Mouse (Mus musculus) liver, embryonic 14.5 days (tissue): ENCODE measurements around the gene Tbccd1. TPM values are rescaled to one million over a fixed set of nuclear protein-coding genes. Genes with fewer than 3 reads are reported as not detected.
A peak's percentile ranks its signal among the peaks of the same experiment; 100 is the strongest.

Source experiments
- ATAC-seq: fragments of 200-750 bp; cut with Nextera tagmentation; 2 replicates; pipeline ENCODE4 v1.8.0; 2017; ENCODE audit warnings: moderate number of reproducible peaks, mild to moderate bottlenecking, moderate library complexity; ENCODE audit not compliant: insufficient read depth
- DNase-seq, 3 experiments: peaks; one replicate each; pipeline ENCODE4 v3.0.0-alpha.2; 2012 to 2013; ENCODE audit warnings: low read depth in 3 of 3, low spot score in 3 of 3
- H3K27ac ChIP-seq: fragments of 300-500 bp; sonication (generic); 2 replicates; pipeline ENCODE4 v1.5.1; 2014; ENCODE audit warnings: moderate library complexity, mild to moderate bottlenecking, control low read depth, inconsistent platforms
- H3K27me3 ChIP-seq: fragments of 300-500 bp; sonication (generic); 2 replicates; pipeline ENCODE4 v1.6.1; 2014; ENCODE audit warnings: mild to moderate bottlenecking, low read length, moderate library complexity; ENCODE audit not compliant: control insufficient read depth, insufficient read depth
- H3K36me3 ChIP-seq: fragments of 300-500 bp; sonication (generic); replicated peaks from 2 replicates; pipeline ENCODE4 v1.6.1; 2014; ENCODE audit warnings: low read depth; ENCODE audit not compliant: control insufficient read depth, insufficient read depth
- H3K4me1 ChIP-seq, 2 experiments: fragments of 200-500 bp in 1 of 2; fragments of 300-500 bp in 1 of 2; sonication (generic) in 1 of 2; replicated peaks; 2 replicates each; pipeline ENCODE4 v1.6.1; 2012 to 2014; ENCODE audit warnings: antibody characterized with exemption in 1 of 2, inconsistent platforms in 1 of 2, low read length in 1 of 2; ENCODE audit not compliant: control insufficient read depth in 2 of 2, insufficient read depth in 2 of 2
- H3K4me2 ChIP-seq: fragments of 300-500 bp; sonication (generic); 2 replicates; pipeline ENCODE4 v1.6.1; 2014; ENCODE audit warnings: low read depth, mild to moderate bottlenecking, control low read depth, moderate library complexity
- H3K4me3 ChIP-seq, 2 experiments: fragments of 200-500 bp in 1 of 2; fragments of 300-500 bp in 1 of 2; sonication (generic) in 1 of 2; 2 replicates each; pipeline ENCODE4 v1.5.1; 2012 to 2014; ENCODE audit warnings: low read depth in 2 of 2, low read length in 2 of 2, mild to moderate bottlenecking in 2 of 2, control low read depth in 1 of 2, inconsistent platforms in 1 of 2, moderate library complexity in 1 of 2; ENCODE audit not compliant: insufficient read depth in 1 of 2
- H3K9ac ChIP-seq: fragments of 300-500 bp; sonication (generic); replicated peaks from 2 replicates; pipeline ENCODE4 v1.6.1; 2014; ENCODE audit warnings: mild to moderate bottlenecking, control low read depth, moderate library complexity
- H3K9me3 ChIP-seq: fragments of 300-500 bp; sonication (generic); 2 replicates; pipeline ENCODE4 v1.6.1; 2016; ENCODE audit warnings: low read length, mixed read lengths; ENCODE audit not compliant: control insufficient read depth
- CTCF ChIP-seq: IDR thresholded peaks from 2 replicates; pipeline ENCODE4 v1.5.1; 2016; ENCODE audit warnings: antibody characterized with exemption, low read depth, control low read depth
- EP300 ChIP-seq: IDR thresholded peaks from 2 replicates; pipeline ENCODE4 v1.6.1; 2016; ENCODE audit warnings: antibody characterized with exemption, low read depth
- WGBS: fragments of 180-500 bp; shearing (Covaris S2); extraction: QIAGEN DNeasy Blood & Tissue Kit; methylation state at CpG from one replicate; pipeline ENCODE4 v1.1.7; 2014; ENCODE audit not compliant: insufficient replicate concordance; 5-methylcytosine and 5-hydroxymethylcytosine counted together
- polyA plus RNA-seq, 2 experiments: library from polyadenylated mRNA; depleted of rRNA in 1 of 2; stranded (reverse) in 1 of 2; unstranded in 1 of 2; fragments of >200 nt; fragmentation: Nextera tagmentation in 1 of 2; extraction: Ambion mirVana in 1 of 2; gene quantifications; 2 replicates each; pipeline versions ENCODE4 v1.2.1 to v1.2.3; 2012 to 2014

The Tbccd1 gene
- polyA plus RNA-seq, 2 experiments = 23.5 to 25.6 TPM

- DNase-seq = no peak
- peak; percentile 22; the same call in 1 of the 2 replicates for ATAC-seq
- Histone ChIP-seq H3K9ac (no peak overlapping the region), H3K4me3 (0 out of 4 replicates have a peak overlapping the region, but pooled peaks of 1 of the 2 experiments have one; percentile 16), H3K9me3 (no peaks in the 10 kb centered on the region), H3K4me2 (no peak overlapping the region; the same call in 1 of the 2 replicates), H3K4me1 (peaks cover 0 to 8% of the 10 kb centered on the region in 2 experiments; a peak in 2 of 4 replicates), H3K27ac (no peak overlapping the region), H3K27me3 (no peaks in the 10 kb centered on the region), H3K36me3 (no peaks in the 10 kb centered on the region; the same call in 1 of the 2 replicates)
- 59% methylated on average over 8 of the region's 8 CpGs for WGBS
- TF ChIP-seq EP300 (no peak), CTCF (no peak)
These were observed 36.6 kb upstream of the Tbccd1 start for GRCm38 (mm10) chr16:22894095-22894494.

GRCm38 (mm10) chr16:22891733-22892154 lies 34.3 kb upstream of the Tbccd1 start:
- peak; percentile 34 to 36 (median 35) for DNase-seq
- no peak overlapping the region for H3K4me2 ChIP-seq
- peak overlapping the region; percentile 23 for H3K27ac ChIP-seq
- no peak overlapping the region; the same call in 1 of the 2 replicates for H3K9ac ChIP-seq
- no peaks in the 10 kb centered on the region; the same call in 1 of the 2 replicates for H3K36me3 ChIP-seq
- no peaks in the 10 kb centered on the region for H3K27me3 ChIP-seq
- no peaks in the 10 kb centered on the region for H3K9me3 ChIP-seq
- ATAC-seq = peak; percentile 68
- WGBS = 65% methylated on average over 8 of the region's 8 CpGs
- peak overlapping the region; percentile 45 for H3K4me3 ChIP-seq
- H3K4me1 ChIP-seq = peaks cover 0 to 17% of the 10 kb centered on the region in 2 experiments; a peak in 3 of 4 replicates
- TF ChIP-seq CTCF = no peak
- 0 out of 2 replicates have a peak, but pooled peaks have one; percentile 12 for TF ChIP-seq EP300

GRCm38 (mm10) chr16:22890683-22891510 lies 33.4 kb upstream of the Tbccd1 start, which contains the start of gene Ahsg:
TSS of gene Ahsg (plus strand) at chr16:22891277.
- H3K27me3 ChIP-seq = no peaks in the 10 kb centered on the region
- H3K4me3 ChIP-seq = peak within 1 kb of the TSS; percentile 45
- H3K27ac ChIP-seq = peak within 1 kb of the TSS; percentile 23
- no peak within 1 kb of the TSS for H3K4me2 ChIP-seq
- ATAC-seq = no peak
- TF ChIP-seq CTCF = no peak
- no peak for TF ChIP-seq EP300
- peak within 1 kb of the TSS; percentile 40 for H3K9ac ChIP-seq
- H3K4me1 ChIP-seq = peaks cover 0 to 17% of the 10 kb centered on the region in 2 experiments; a peak in 3 of 4 replicates
- no peak for DNase-seq
- WGBS = 24% methylated on average over 11 of the region's 11 CpGs
- H3K36me3 ChIP-seq = no peaks in the 10 kb centered on the region; the same call in 1 of the 2 replicates
- H3K9me3 ChIP-seq = no peaks in the 10 kb centered on the region

GRCm38 (mm10) chr16:22889716-22890115 lies 32.2 kb upstream of the Tbccd1 start:
- no peak for ATAC-seq
- 33% methylated on average over 8 of the region's 8 CpGs for WGBS

GRCm38 (mm10) chr16:22888835-22889234 lies 31.4 kb upstream of the Tbccd1 start:
- H3K27me3 ChIP-seq = no peaks in the 10 kb centered on the region
- no peak for ATAC-seq
- H3K4me3 ChIP-seq = no peak overlapping the region
- H3K27ac ChIP-seq = no peak overlapping the region
- no peak overlapping the region for H3K4me2 ChIP-seq
- TF ChIP-seq CTCF = no peak
- TF ChIP-seq EP300 = no peak
- H3K9ac ChIP-seq = no peak overlapping the region
- H3K36me3 ChIP-seq = no peaks in the 10 kb centered on the region
- H3K9me3 ChIP-seq = no peaks in the 10 kb centered on the region
- 58% methylated on average over 4 of the region's 4 CpGs for WGBS
- no peak for DNase-seq
- peaks cover 0 to 19% of the 10 kb centered on the region in 2 experiments; a peak in 3 of 4 replicates for H3K4me1 ChIP-seq

More at GRCm38 (mm10) chr16:22889716-22890115, 32.2 kb upstream of the Tbccd1 start:
- H3K27me3 ChIP-seq = no peaks in the 10 kb centered on the region
- H3K9ac ChIP-seq = no peak overlapping the region
- H3K36me3 ChIP-seq = no peaks in the 10 kb centered on the region
- no peak for DNase-seq
- no peak overlapping the region for H3K27ac ChIP-seq
- no peaks in the 10 kb centered on the region for H3K9me3 ChIP-seq
- no peak overlapping the region for H3K4me2 ChIP-seq
- no peak overlapping the region for H3K4me3 ChIP-seq
- TF ChIP-seq CTCF (no peak), EP300 (no peak)
- peaks cover 0 to 19% of the 10 kb centered on the region in 2 experiments; a peak in 3 of 4 replicates for H3K4me1 ChIP-seq
